Mouse (Mus musculus): ENCODE results near the gene Macf1. TPM values are rescaled to one million over a fixed set of nuclear protein-coding genes. Genes with fewer than 3 reads are reported as not detected.
A peak's percentile ranks its signal among the peaks of the same experiment; 100 is the strongest.
"Not testable (repeated sequence)": the region's sequence is repeated elsewhere in the genome, so short reads cannot be mapped to it uniquely, and the experiment has no call there.

Macf1 gene
- total RNA-seq, 2 experiments from 2014 or later: 224 to 229 TPM

- DNase-seq: no peak
Measured at GRCm38 (mm10) chr4:123353271-123353877, 330.8 kb downstream of the Macf1 start.

DNA sequence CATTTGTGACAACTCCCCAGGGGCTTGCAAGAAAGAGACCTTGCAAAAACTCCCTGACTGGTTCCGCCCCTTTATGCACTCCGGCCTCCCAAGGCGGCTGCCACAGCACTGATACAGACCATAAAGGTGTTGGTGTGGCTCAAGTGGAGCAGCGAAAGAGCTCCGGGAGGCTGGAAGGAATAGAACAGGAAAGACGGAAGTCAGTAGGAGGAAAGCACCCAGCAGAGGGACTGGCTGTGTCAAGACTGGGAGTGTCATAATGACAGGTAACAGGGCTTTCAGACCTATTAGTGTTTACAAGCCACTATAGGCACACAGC is 340.7 kb downstream of the Macf1 start:
- no peak for DNase-seq

GRCm38 (mm10) chr4:123342642-123343470 is 341.3 kb downstream of the Macf1 start, which contains the start of gene Bmp8a:
Gene Bmp8a, minus strand, starts transcription at chr4:123343252.
- DNase-seq: peak; percentile 63 to 71

GRCm38 (mm10) chr4:123342091-123342641 is 342.0 kb downstream of the Macf1 start:
- DNase-seq: no peak

GRCm38 (mm10) chr4:123340232-123340631 is 343.9 kb downstream of the Macf1 start:
- DNase-seq: peak in 1 of 2 experiments; percentile 19

GRCm38 (mm10) chr4:123337693-123338092 is 346.5 kb downstream of the Macf1 start:
- DNase-seq: no peak

DNA sequence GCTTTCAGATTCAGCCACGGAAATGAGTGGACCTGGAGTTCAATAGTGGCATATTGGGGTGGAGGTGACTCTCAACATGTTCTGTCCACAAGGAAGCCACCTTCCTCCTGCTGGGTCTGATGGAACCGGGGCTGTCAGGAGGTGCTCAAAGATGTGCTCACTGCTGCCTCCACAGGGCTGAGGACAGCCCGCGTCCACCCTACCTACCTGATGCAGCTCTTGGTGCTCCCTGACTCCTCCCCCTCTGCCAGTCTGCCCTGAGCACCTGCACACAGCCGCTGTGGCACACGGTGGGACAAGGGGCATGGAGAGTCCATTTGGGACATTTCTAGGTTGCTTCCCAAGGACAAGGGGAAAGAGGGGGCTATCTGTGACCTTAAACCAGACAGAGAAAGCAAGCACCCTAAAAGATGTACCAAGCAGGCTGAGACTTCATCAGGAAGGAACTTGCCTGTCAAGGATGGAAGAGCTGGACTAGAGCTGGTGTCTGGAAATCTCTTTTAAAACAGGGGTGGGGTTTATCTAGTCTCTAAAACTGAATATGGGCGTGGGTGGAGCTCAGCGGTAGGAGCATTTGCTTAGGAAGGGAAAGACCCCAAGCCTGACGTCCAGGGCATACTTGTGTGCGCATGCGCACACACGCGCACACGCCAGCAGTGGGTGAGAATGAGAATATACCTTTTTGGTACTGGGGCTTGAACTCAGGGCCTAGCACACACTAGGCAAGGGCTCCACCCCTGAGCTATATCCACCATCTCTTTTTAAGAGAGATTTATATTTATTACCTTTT is 348.2 kb downstream of the Macf1 start:
- no peak for DNase-seq

- not testable (repeated sequence) for DNase-seq
Measured at GRCm38 (mm10) chr4:123335244-123335643, 348.9 kb downstream of the Macf1 start.

GRCm38 (mm10) chr4:123334177-123334576 is 350.0 kb downstream of the Macf1 start:
- DNase-seq: no peak

GRCm38 (mm10) chr4:123333151-123333550 is 351.0 kb downstream of the Macf1 start:
- no peak for DNase-seq

GRCm38 (mm10) chr4:123331961-123332360 is 352.2 kb downstream of the Macf1 start:
- not testable (repeated sequence) for DNase-seq

- no peak for DNase-seq
Measured at GRCm38 (mm10) chr4:123331326-123331725, 352.8 kb downstream of the Macf1 start.

DNA sequence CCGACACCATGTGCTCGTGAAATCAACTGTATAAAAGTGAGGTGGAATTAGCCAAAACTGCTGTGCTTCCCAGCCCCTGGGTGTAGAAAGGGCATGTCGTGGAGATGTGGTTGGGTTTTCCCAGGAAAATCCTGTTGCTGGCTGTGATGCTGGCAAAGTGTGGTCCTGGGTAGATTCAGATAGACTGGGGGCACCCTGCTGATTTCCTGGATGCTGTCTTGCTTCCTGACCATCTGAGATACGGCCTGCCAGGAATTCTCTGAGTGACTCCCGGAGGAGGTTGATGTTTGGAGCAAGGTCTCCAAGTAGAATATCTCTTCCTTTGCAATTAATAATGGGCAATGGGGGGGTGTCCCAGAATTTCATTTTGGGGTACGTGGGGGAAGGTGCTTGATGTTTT is 355.2 kb downstream of the Macf1 start:
- no peak for DNase-seq

DNA sequence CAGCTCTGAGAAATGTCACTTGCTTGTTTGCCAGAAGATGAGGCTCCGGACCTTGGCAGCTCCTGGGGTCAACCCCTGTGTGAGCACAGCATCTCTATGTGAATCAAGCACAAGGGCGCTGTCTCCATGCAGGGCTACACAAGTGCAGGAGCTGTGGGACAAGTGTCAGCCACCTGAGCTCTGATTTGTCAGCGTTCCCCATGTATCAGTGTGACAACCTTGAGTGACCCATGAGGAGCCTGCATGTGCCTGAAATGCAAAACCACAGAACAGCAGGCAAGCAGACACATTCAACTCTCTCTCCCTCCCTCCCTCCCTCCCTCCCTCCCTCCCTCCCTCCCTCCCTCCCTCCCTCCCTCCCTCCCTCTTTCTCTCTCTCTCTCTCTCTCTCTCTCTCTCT is 356.5 kb downstream of the Macf1 start:
- DNase-seq: no peak

- no peak for DNase-seq
Measured at GRCm38 (mm10) chr4:123326087-123326486, 358.1 kb downstream of the Macf1 start.

GRCm38 (mm10) chr4:123323534-123323933 is 360.6 kb downstream of the Macf1 start, which contains the start of gene Oxct2a:
Gene Oxct2a, minus strand, starts transcription at chr4:123323634.
- DNase-seq: no peak

GRCm38 (mm10) chr4:123322910-123323309 is 361.2 kb downstream of the Macf1 start:
- DNase-seq: not testable (repeated sequence)

DNA sequence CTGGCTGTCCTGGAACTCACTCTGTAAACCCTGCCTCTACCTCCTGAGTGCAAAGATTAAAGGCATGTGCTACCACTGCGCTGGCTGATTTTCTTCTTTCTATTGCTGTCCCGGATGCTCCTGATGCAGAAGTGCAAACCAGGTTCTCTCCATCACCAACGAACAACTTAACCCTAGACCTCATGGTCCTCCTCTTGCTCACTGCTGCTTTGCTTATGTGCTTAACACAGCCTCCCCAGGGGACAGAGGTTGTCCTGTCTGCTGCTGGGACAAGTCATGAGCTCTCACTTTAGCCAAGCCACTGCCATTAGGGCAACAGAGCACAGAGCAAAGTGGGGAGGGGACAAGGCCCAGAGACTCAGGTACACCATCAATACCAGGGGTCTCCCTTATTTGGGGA is 369.7 kb downstream of the Macf1 start:
- no peak for DNase-seq

- no peak for DNase-seq
Measured at GRCm38 (mm10) chr4:123313010-123313409, 371.1 kb downstream of the Macf1 start.

DNA sequence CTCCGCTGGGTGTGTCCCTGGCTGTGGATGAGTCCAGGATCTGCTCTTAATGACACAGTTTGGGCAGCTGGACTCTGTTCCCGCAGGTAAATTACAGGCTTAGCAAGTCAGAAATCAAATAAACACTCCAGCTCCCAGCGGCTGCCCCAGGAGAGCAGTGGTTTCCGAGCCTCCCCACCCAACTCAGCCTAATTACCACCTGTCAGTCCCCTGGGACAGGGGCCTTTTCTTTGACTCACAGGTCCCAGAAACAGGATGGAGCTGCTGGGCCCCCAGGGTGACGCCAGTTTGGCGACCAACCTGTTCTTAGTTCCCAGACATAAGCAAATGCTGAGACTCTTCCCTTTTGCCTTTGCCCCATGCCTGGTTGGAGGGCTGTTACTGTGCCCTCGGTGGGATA is 372.3 kb downstream of the Macf1 start:
- DNase-seq: no peak

GRCm38 (mm10) chr4:123308292-123308691 is 375.9 kb downstream of the Macf1 start:
- DNase-seq: peak; percentile 34 to 43

DNA sequence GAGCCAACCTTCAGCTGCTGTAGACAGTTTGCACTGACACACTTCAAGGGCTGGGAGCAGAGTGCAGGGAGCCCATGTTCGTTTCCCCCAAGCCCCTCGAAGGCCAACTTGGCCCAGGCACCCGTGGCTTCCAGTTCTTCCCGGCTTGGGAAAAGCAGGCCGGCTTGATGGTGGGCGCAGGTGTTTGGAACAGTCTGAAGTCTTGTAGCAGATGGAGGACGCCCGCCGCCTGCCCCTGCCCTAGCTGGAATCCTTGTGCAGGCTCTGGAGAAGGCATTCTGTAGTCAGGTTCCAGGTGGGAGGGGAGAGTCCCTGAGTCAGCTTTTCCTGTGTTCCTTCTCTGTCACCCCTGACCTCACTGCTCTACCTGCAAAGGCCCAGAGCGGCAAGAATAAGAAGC is 377.2 kb downstream of the Macf1 start:
- no peak for DNase-seq

DNA sequence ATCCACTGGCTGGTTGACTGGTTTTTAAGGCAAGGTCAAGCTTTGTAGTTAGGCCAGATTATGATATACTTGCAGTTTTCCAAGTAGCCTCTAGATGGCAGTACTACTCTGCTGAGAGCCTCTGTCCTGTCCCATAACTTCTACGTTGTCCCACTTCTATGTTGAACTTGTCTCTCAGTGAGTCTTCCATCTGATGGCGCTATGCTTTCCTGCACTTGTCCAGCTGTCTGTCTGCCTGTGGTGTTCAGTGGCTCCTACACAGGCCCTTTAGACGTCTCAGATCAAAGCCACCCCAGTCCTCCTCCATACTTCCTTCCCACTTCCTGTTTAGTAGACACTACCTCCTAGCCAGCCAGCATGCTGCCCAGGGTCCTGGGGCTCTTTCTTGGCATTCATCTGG is 378.4 kb downstream of the Macf1 start:
- peak; percentile 49 to 72 for DNase-seq
